Mouse (Mus musculus) embryonic fibroblast, embryonic 13.5 days (primary cell): ENCODE results near the gene Arhgef10l. TPM values are rescaled to one million over a fixed set of nuclear protein-coding genes. Genes with fewer than 3 reads are reported as not detected.
A peak's percentile ranks its signal among the peaks of the same experiment; 100 is the strongest.

Source experiments
- H3K27ac ChIP-seq: 2 replicates; pipeline ENCODE4 v1.5.1; 2012; ENCODE audit warnings: low read length, control low read depth, inconsistent platforms; ENCODE audit not compliant: insufficient read depth
- H3K4me1 ChIP-seq: 2 replicates; pipeline ENCODE4 v1.6.1; 2011; ENCODE audit warnings: low read length; ENCODE audit not compliant: control insufficient read depth, insufficient read depth
- H3K4me3 ChIP-seq: 2 replicates; pipeline ENCODE4 v1.5.1; 2011; ENCODE audit warnings: mild to moderate bottlenecking, control low read depth, low read length; ENCODE audit not compliant: insufficient read depth
- CTCF ChIP-seq: IDR thresholded peaks from 2 replicates; pipeline ENCODE4 v1.5.1; 2011; ENCODE audit warnings: mild to moderate bottlenecking, control low read depth, low read length, moderate library complexity, borderline replicate concordance; ENCODE audit not compliant: insufficient read depth
- POLR2A ChIP-seq: IDR thresholded peaks from 2 replicates; pipeline ENCODE4 v1.6.1; 2011; ENCODE audit warnings: low read depth, mild to moderate bottlenecking, control low read depth, low read length, moderate library complexity
- polyA plus RNA-seq: library from polyadenylated mRNA; stranded (reverse); fragments of >200 nt; gene quantifications from 2 replicates; pipeline ENCODE4 v1.2.4, GENCODE M21; 2011; ENCODE audit warnings: low read depth; ENCODE audit not compliant: missing spikeins, insufficient read length

The Arhgef10l gene
- polyA plus RNA-seq, 1 experiment, result 12.6 TPM

DNA sequence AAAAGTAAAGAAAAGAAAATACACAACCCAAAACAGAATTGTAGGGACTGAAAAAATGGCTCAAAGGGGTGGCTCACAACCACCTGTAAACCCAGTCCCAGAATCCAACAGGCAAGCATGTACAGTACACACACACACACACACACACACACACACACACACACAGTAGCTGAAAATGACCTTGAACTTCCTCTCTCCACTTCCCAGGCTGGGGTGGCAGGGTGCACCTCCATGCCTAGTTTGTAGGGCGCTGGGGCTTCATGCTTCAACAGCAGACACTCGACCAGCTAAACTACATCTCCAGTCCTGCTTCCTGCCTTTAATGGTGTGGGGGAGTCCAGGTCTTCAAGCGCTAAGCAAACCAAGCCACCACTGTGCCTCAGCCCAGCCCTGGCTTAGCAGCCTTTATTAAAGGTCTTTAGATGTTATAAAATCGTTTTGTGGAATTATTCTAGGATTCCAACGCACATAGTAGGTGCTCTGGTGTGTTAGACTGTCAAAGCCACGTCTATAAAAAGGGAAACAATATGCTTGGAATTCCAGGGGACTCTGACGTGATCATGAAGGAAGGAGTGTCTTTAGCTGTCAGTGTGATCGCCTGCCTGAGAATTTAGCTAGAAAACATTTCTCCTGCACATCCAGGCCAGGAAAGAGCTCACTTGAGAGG is 15.1 kb upstream of the Arhgef10l start:
- no peak overlapping the region for H3K27ac ChIP-seq
- TF ChIP-seq POLR2A (no peak), CTCF (no peak)
- no peak overlapping the region for H3K4me3 ChIP-seq
- peaks cover 3% of the 10 kb centered on the region; the same call in 1 of the 2 replicates for H3K4me1 ChIP-seq

GRCm38 (mm10) chr4:140679723-140680380 is 14.0 kb upstream of the Arhgef10l start:
- TF ChIP-seq CTCF (peak; percentile 95), POLR2A (no peak; the same call in 1 of the 2 replicates)
- no peak overlapping the region; the same call in 1 of the 2 replicates for H3K4me3 ChIP-seq
- no peak overlapping the region for H3K27ac ChIP-seq
- H3K4me1 ChIP-seq, result peaks cover 3% of the 10 kb centered on the region; the same call in 1 of the 2 replicates

DNA sequence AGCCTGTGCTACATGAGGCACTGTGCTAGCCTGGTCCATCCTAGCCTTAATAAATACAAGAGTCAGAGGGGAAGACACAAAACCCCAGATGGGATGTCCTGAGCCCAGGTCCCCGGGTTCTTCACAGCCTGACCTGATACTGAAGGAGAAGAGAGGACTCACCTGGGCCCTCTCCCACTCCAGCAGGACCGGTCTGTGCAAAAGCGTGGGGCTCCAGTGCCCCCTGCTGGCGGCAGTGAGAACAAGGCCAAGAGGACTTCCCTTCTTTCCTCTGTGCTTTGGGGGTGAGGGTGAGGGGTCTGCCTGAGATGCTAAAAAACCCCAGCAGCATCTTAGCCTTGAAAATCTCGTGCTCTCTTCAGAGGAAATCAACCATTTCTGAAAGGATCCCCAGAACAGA is 13.2 kb upstream of the Arhgef10l start:
- TF ChIP-seq POLR2A (no peak), CTCF (peak; percentile 70; the same call in 1 of the 2 replicates)
- no peak overlapping the region for H3K4me3 ChIP-seq
- no peak overlapping the region for H3K27ac ChIP-seq
- no peaks in the 10 kb centered on the region for H3K4me1 ChIP-seq

GRCm38 (mm10) chr4:140674345-140674926 is 8.6 kb upstream of the Arhgef10l start:
- Histone ChIP-seq H3K4me1 (no peaks in the 10 kb centered on the region), H3K27ac (no peak overlapping the region), H3K4me3 (no peak overlapping the region)
- TF ChIP-seq CTCF, result peak; percentile 84
- no peak for TF ChIP-seq POLR2A

DNA sequence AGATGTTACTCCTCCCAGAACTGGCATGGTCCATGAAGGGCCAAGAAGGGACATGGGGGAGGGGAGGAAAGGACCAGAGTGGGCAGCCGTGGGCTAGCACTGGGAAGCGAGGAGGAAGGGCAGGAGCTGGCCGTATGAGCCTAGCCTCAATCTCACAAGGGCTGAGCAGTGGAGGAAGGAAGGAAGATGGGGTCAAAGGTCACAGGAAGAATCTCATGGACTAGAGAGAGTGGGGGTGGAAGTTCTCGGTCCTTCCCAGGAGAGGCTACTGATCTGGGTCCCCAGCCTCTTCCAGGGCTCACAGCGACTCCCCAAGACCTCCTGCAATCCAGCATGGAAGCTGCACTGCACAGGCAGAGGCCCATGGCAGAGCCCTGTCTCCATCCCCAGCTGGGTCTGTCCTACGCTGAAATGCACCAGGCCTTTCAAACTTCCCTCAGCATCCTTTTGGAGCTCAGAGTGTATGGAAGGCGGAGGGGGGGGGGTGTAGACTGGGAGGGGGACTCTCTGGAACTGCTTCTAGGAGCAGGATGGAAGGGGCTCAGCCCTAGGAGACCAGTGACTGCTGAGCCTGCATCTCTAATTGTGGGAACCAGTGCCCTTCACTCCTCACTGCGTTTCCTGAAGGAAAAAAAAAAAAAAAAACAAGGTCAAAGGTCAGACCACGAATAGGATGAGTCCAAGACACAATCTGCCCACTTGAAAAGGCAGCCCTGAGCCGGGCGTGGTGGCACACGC is 7.9 kb upstream of the Arhgef10l start:
- H3K4me1 ChIP-seq, result no peaks in the 10 kb centered on the region
- TF ChIP-seq CTCF, result no peak
- no peak overlapping the region for H3K27ac ChIP-seq
- no peak overlapping the region for H3K4me3 ChIP-seq

DNA sequence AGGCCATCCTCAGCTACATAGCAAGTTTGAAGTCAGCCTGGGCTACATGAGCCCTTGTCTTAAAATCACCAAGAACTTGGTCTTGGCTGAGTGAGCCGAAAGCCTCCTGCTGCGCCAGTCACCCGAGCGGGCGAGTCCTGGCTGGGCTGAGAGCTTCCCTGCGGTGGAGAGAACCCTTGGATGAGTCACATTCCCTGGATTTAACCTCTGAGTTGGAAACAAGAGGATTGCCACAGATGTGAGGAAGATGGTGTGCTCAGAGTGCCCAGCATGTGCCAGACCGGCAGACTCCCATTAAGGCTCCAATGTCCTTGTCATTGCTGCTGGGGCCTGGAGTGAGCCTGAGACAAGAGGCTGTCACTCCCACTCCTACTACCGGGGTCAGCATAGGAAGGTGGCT is 2.0 kb upstream of the Arhgef10l start:
- H3K4me3 ChIP-seq, result no peak overlapping the region
- no peaks in the 10 kb centered on the region for H3K4me1 ChIP-seq
- no peak for TF ChIP-seq CTCF
- TF ChIP-seq POLR2A, result no peak
- no peak overlapping the region for H3K27ac ChIP-seq

GRCm38 (mm10) chr4:140665053-140665452 is 759 bp downstream of the Arhgef10l start:
- Histone ChIP-seq H3K4me1 (peaks cover 4% of the 10 kb centered on the region; the same call in 1 of the 2 replicates), H3K4me3 (no peak overlapping the region), H3K27ac (no peak overlapping the region)
- TF ChIP-seq POLR2A (no peak), CTCF (no peak)

- Histone ChIP-seq H3K4me1 (peaks cover 4% of the 10 kb centered on the region; the same call in 1 of the 2 replicates), H3K4me3 (no peak overlapping the region), H3K27ac (no peak overlapping the region)
- TF ChIP-seq CTCF (no peak), POLR2A (no peak)
Observed at GRCm38 (mm10) chr4:140662882-140663585, 2.8 kb downstream of the Arhgef10l start.

DNA sequence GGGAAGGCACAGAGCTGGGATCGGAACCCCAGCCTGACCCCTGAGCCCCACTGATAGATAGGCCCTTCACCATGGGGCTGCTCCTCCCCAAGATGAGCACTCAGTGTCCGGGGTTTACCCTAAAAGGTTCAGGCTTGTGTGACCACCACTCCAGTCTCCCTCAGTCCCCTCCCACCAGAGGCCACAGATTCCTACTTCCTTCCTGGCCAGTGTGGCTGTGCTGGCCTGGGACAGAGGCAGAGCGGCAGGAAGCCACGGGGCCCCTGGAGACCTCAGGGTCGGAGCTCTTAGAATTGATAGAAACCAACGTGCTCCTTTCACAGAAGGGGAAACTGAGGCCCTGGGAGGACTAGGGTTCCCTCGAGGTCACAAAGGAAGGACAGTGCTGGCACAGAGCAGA is 3.4 kb downstream of the Arhgef10l start:
- Histone ChIP-seq H3K4me3 (no peak overlapping the region), H3K27ac (no peak overlapping the region), H3K4me1 (peaks cover 4% of the 10 kb centered on the region; the same call in 1 of the 2 replicates)
- no peak for TF ChIP-seq POLR2A
- no peak for TF ChIP-seq CTCF
